ENCODE assay signal across 10 mouse cellular contexts in the genomic region with DNA sequence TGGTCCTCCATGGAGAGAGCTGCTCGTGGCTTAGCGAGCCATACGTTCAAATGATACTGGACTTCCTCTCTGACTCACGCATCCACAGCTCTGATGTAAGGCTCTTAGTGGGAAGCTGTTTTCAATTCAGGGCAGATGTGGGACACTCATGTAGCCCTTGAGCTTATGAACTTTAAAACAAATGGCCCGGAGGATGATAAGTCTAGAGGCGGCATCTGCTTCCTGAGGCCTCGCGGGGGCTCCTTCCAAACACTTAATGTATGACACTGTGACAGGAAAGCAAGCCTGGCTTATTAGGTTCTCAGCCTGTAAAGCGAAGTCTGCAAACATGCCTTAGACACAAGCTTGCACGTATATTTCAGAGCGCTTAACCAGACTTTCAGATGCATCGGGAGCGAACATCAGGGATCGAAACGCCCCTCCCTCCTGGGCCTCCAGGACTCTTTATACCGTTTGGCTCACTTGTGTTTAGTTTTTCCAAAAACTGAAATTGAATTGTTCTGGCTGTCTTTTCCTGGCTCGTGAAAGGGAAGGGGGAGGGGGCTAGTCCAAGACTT. TPM values are rescaled to one million over a fixed set of nuclear protein-coding genes. Genes with fewer than 3 reads are reported as not detected.
DNase-seq lines count a peak whose midpoint lies in the region; ATAC-seq and TF ChIP-seq lines count a peak whose summit lies in the region.
"Had no signal": no experiment of that assay in that cellular context is flagged by ENCODE, and none has a peak within 500 bp of the region (broad histone marks: within the 10 kb centered on the region; RNA-seq: fewer than 3 reads in every experiment).

No protein-coding gene starts in this region.

- no peaks in the 10 kb centered on the region for H3K9me3 ChIP-seq in forebrain, embryonic 11.5 days (ENCODE audit: control insufficient read depth, low read length)
- H3K9me3 ChIP-seq in forebrain, embryonic 14.5 days (replicated peaks; ENCODE audit: control insufficient read depth, low read length), result no peaks in the 10 kb centered on the region
- H3K9me3 ChIP-seq in heart, postnatal 0 days (replicated peaks; ENCODE audit: control insufficient read depth, low read length), result no peaks in the 10 kb centered on the region
- H3K9me3 ChIP-seq in liver, embryonic 16.5 days (replicated peaks; ENCODE audit: control insufficient read depth, low read length), result no peaks in the 10 kb centered on the region
- H3K9me3 ChIP-seq in midbrain, embryonic 13.5 days, result no peaks in the 10 kb centered on the region
- H3K9me3 ChIP-seq: neural tube, embryonic 12.5 days had no signal

- no peaks in the 10 kb centered on the region for H3K36me3 ChIP-seq in forebrain, embryonic 11.5 days (ENCODE audit: control insufficient read depth, insufficient read depth, low read length)
- no peaks in the 10 kb centered on the region for H3K36me3 ChIP-seq in forebrain, embryonic 14.5 days (ENCODE audit: control insufficient read depth, insufficient read depth, low read length)
- no peaks in the 10 kb centered on the region for H3K36me3 ChIP-seq in heart, postnatal 0 days (replicated peaks; ENCODE audit: control insufficient read depth, insufficient read depth, low read length)
- H3K36me3 ChIP-seq in liver, embryonic 16.5 days (ENCODE audit: control insufficient read depth, insufficient read depth), result no peaks in the 10 kb centered on the region
- H3K36me3 ChIP-seq in midbrain, embryonic 13.5 days, result no peaks in the 10 kb centered on the region
- H3K36me3 ChIP-seq: neural tube, embryonic 12.5 days had no signal

- H3K4me1 ChIP-seq in forebrain, embryonic 11.5 days (replicated peaks; ENCODE audit: control insufficient read depth, insufficient read depth, low read length), result no peaks in the 10 kb centered on the region
- H3K4me1 ChIP-seq in forebrain, embryonic 14.5 days (ENCODE audit: control insufficient read depth, insufficient read depth, low read length), result no peaks in the 10 kb centered on the region
- no peaks in the 10 kb centered on the region for H3K4me1 ChIP-seq in heart, postnatal 0 days (ENCODE audit: control insufficient read depth, insufficient read depth)
- no peaks in the 10 kb centered on the region for H3K4me1 ChIP-seq in liver, embryonic 16.5 days (ENCODE audit: control insufficient read depth, low read depth, low read length)
- 0 out of 2 replicates have a peak, but pooled peaks cover 4% of the 10 kb centered on the region for H3K4me1 ChIP-seq in midbrain, embryonic 13.5 days (replicated peaks)
- H3K4me1 ChIP-seq: neural tube, embryonic 12.5 days had no signal

- H3K9ac ChIP-seq in forebrain, embryonic 11.5 days (ENCODE audit: low read length), result no peak overlapping the region
- H3K9ac ChIP-seq in forebrain, embryonic 14.5 days (ENCODE audit: low read length), result no peak overlapping the region
- no peak overlapping the region for H3K9ac ChIP-seq in heart, postnatal 0 days (replicated peaks; ENCODE audit: low read depth, low read length)
- H3K9ac ChIP-seq in liver, embryonic 16.5 days (ENCODE audit: low read depth, low read length), result no peak overlapping the region
- H3K9ac ChIP-seq in midbrain, embryonic 13.5 days (replicated peaks), result no peak overlapping the region
- H3K9ac ChIP-seq: neural tube, embryonic 12.5 days had no signal

- no peak overlapping the region for H3K27ac ChIP-seq in forebrain, embryonic 11.5 days (ENCODE audit: low read depth, low read length)
- H3K27ac ChIP-seq in forebrain, embryonic 14.5 days (ENCODE audit: low read depth, low read length), result no peak overlapping the region
- H3K27ac ChIP-seq in heart, postnatal 0 days (ENCODE audit: low read depth), result peak overlapping the region; percentile 74
- no peak overlapping the region for H3K27ac ChIP-seq in liver, embryonic 16.5 days (ENCODE audit: low read length)
- no peak overlapping the region for H3K27ac ChIP-seq in midbrain, embryonic 13.5 days
- H3K27ac ChIP-seq: neural tube, embryonic 12.5 days had no signal

- no peak for ATAC-seq in forebrain, embryonic 11.5 days (replicated peaks; ENCODE audit: low FRiP score)
- ATAC-seq in forebrain, embryonic 14.5 days, result no peak
- peak; percentile 79 for ATAC-seq in heart, postnatal 0 days (ENCODE audit: insufficient read depth, low read depth)
- ATAC-seq in liver, embryonic 16.5 days (ENCODE audit: low read depth), result peak; percentile 47
- ATAC-seq in midbrain, embryonic 13.5 days, result no peak

- H3K4me3 ChIP-seq in forebrain, embryonic 11.5 days (ENCODE audit: low read depth, low read length), result no peak overlapping the region
- no peak overlapping the region for H3K4me3 ChIP-seq in forebrain, embryonic 14.5 days (ENCODE audit: low read depth, low read length)
- H3K4me3 ChIP-seq in heart, postnatal 0 days (ENCODE audit: low read depth, low read length), result peak overlapping the region; percentile 41
- H3K4me3 ChIP-seq in liver, embryonic 16.5 days (ENCODE audit: low read depth, low read length), result no peak overlapping the region
- no peak overlapping the region for H3K4me3 ChIP-seq in midbrain, embryonic 13.5 days (replicated peaks)
- H3K4me3 ChIP-seq: neural tube, embryonic 12.5 days had no signal

- TF ChIP-seq CTCF in heart, postnatal 0 days (IDR thresholded peaks at IDR 0.05; ENCODE audit: low read depth), result no peak

- no peaks in the 10 kb centered on the region for H3K27me3 ChIP-seq in forebrain, embryonic 11.5 days (ENCODE audit: control insufficient read depth, insufficient read depth, low read length)
- H3K27me3 ChIP-seq in forebrain, embryonic 14.5 days (replicated peaks; ENCODE audit: control insufficient read depth, insufficient read depth, low read length), result no peaks in the 10 kb centered on the region
- no peaks in the 10 kb centered on the region for H3K27me3 ChIP-seq in heart, postnatal 0 days (ENCODE audit: control insufficient read depth, insufficient read depth, low read length)
- no peaks in the 10 kb centered on the region for H3K27me3 ChIP-seq in liver, embryonic 16.5 days (ENCODE audit: control insufficient read depth, insufficient read depth, low read depth, low read length)
- no peaks in the 10 kb centered on the region for H3K27me3 ChIP-seq in midbrain, embryonic 13.5 days
- H3K27me3 ChIP-seq: neural tube, embryonic 12.5 days had no signal

- 0 out of 2 replicates have a peak overlapping the region, but pooled peaks have one; percentile 1 for H3K4me2 ChIP-seq in forebrain, embryonic 11.5 days (ENCODE audit: low read depth, low read length, severe bottlenecking)
- H3K4me2 ChIP-seq in forebrain, embryonic 14.5 days (ENCODE audit: low read length), result no peak overlapping the region
- H3K4me2 ChIP-seq in heart, postnatal 0 days (ENCODE audit: low read depth, low read length), result peak overlapping the region; percentile 49
- peak overlapping the region; percentile 13; the same call in 1 of the 2 replicates for H3K4me2 ChIP-seq in liver, embryonic 16.5 days (ENCODE audit: low read depth, low read length)
- no peak overlapping the region for H3K4me2 ChIP-seq in midbrain, embryonic 13.5 days (replicated peaks)
- H3K4me2 ChIP-seq: neural tube, embryonic 12.5 days had no signal

- no peak for TF ChIP-seq EP300 in heart, postnatal 0 days (IDR thresholded peaks at IDR 0.05; ENCODE audit: low read depth)

- whole genome bisulfite sequencing in forebrain, embryonic 11.5 days, result 80% methylated on average over 17 of the region's 17 CpGs
- WGBS in forebrain, embryonic 14.5 days, result 82% methylated on average over 17 of the region's 17 CpGs
- 42% methylated on average over 17 of the region's 17 CpGs for whole genome bisulfite sequencing in heart, postnatal 0 days
- 26% methylated on average over 17 of the region's 17 CpGs for WGBS in liver, embryonic 16.5 days (ENCODE audit: insufficient replicate concordance)
- 72% methylated on average over 17 of the region's 17 CpGs for WGBS in midbrain, embryonic 13.5 days

- DNase-seq in forebrain, embryonic 11.5 days (ENCODE audit: low spot score), result no peak
- DNase-seq in forebrain, embryonic 14.5 days (ENCODE audit: low spot score), result no peak
- DNase-seq in c-Kit-positive CD71-negative TER-119-negative erythroid progenitor cells, embryonic 14.5 days (ENCODE audit: low read depth), result peak; percentile 46
- DNase-seq in heart, postnatal 0 days (ENCODE audit: low spot score), result peak; percentile 68
- DNase-seq in layer of hippocampus, postnatal 25 days (ENCODE audit: extremely low spot score in 1 of 2, low spot score in 1 of 2), result no peak
- no peak for DNase-seq in thymus, adult 18-20 months
- DNase-seq: adrenal gland, adult 2 months had no signal

RNA-seq across cellular contexts. Expression of gene Sash1, which starts 59.4 kb away (rescaled TPM):
- polyA plus RNA-seq in forebrain, embryonic 11.5 days (2014; fragmentation: Nextera tagmentation; extraction: Ambion mirVana), result 2.2 and 4.5 TPM in 2 replicates
- polyA plus RNA-seq in forebrain, embryonic 14.5 days (2014; fragmentation: Nextera tagmentation; extraction: Ambion mirVana), result 1.9 and 2.2 TPM in 2 replicates
- 17.7 and 18.3 TPM in 2 replicates for total RNA-seq in heart, postnatal 0 days (2014; rRNA removed; ENCODE audit: low replicate concordance)
- polyA plus RNA-seq in heart, postnatal 0 days (2015; fragmentation: Nextera tagmentation; extraction: Ambion mirVana), result 3.8 and 3.9 TPM in 2 replicates
- polyA plus RNA-seq in liver, embryonic 16.5 days (2015; fragmentation: Nextera tagmentation; extraction: Ambion mirVana), result 0.60 and 0.92 TPM in 2 replicates
- 10 to 100 TPM; 76.8 to 79.4 TPM for total RNA-seq in layer of hippocampus, postnatal 25 days (2021)
- polyA plus RNA-seq in midbrain, embryonic 13.5 days (2015; fragmentation: Nextera tagmentation; extraction: Ambion mirVana), result 3.2 and 4.5 TPM in 2 replicates

Comparison
In these comparisons a context has a peak if more than half of its experiments do, and no peak if none do; other contexts are left out.
1. H3K4me2 ChIP-seq: peak in forebrain, embryonic 11.5 days (single experiment), heart, postnatal 0 days (single experiment) and liver, embryonic 16.5 days (single experiment); none in forebrain, embryonic 14.5 days (single experiment) and midbrain, embryonic 13.5 days (single experiment).
2. ATAC-seq: peak in heart, postnatal 0 days (single experiment) and liver, embryonic 16.5 days (single experiment); none in forebrain, embryonic 11.5 days (single experiment), forebrain, embryonic 14.5 days (single experiment) and midbrain, embryonic 13.5 days (single experiment).
3. DNase-seq: peak in c-Kit-positive CD71-negative TER-119-negative erythroid progenitor cells, embryonic 14.5 days (single experiment) and heart, postnatal 0 days (single experiment); none in forebrain, embryonic 11.5 days (single experiment), forebrain, embryonic 14.5 days (single experiment), layer of hippocampus, postnatal 25 days (0 of 2) and thymus, adult 18-20 months (0 of 2).